In genomic region chr15:80334766-80335165, GRCm38 (mm10) we compare ENCODE assay signal across 15 mouse cellular contexts. TPM values are rescaled to one million over a fixed set of nuclear protein-coding genes. Genes with fewer than 3 reads are reported as not detected.
DNase-seq lines count a peak whose midpoint lies in the region.
"Had no signal": no experiment of that assay in that cellular context is flagged by ENCODE, and none has a peak within 500 bp of the region (broad histone marks: within the 10 kb centered on the region; RNA-seq: fewer than 3 reads in every experiment).

No protein-coding gene starts in this region.

- DNase-seq in layer of hippocampus, adult 11-12 months (ENCODE audit: low spot score) = peak; percentile 39
- no peak for DNase-seq in layer of hippocampus, postnatal 14 days (ENCODE audit: low spot score in 2 of 2)
- peak; percentile 33 to 38 for DNase-seq in frontal cortex, postnatal 14 days (ENCODE audit: low spot score in 2 of 2)
- DNase-seq in left cerebral cortex, adult 8-10 months (ENCODE audit: low spot score in 2 of 2) = peak; percentile 18 to 54
- DNase-seq in right cerebral cortex, postnatal 14 days = peak; percentile 64
- no peak for DNase-seq in ovary, postnatal 14 days (ENCODE audit: low spot score)
- DNase-seq in kidney, adult 11 months = no peak
- no peak for DNase-seq in embryo, embryonic 9.5 days (ENCODE audit: extremely low spot score)
- DNase-seq: adrenal gland, postnatal 14 days; B cell, adult 2 months; gastrocnemius, postnatal 36 days; heart, postnatal 10 days; liver; liver, postnatal 0 days; lung, postnatal 36 days had no signal

RNA-seq across cellular contexts. Expression of gene Cacna1i, which starts 47.7 kb away (rescaled TPM):
- total RNA-seq in layer of hippocampus, postnatal 14 days (2021) = 10 to 100 TPM; 40.5 to 45.5 TPM
- 10 to 100 TPM; 64.3 to 80.9 (median 66.4) TPM for total RNA-seq in left cerebral cortex, adult 8-10 months (2022)

Comparison
In these comparisons a context has a peak if more than half of its experiments do, and no peak if none do; other contexts are left out.
1. DNase-seq: peak in layer of hippocampus, adult 11-12 months (single experiment), frontal cortex, postnatal 14 days (2 of 2), left cerebral cortex, adult 8-10 months (2 of 2) and right cerebral cortex, postnatal 14 days (single experiment); none in layer of hippocampus, postnatal 14 days (0 of 2), ovary, postnatal 14 days (single experiment), kidney, adult 11 months (single experiment) and embryo, embryonic 9.5 days (single experiment).